Mouse (Mus musculus) heart, embryonic 10.5 days (tissue): ENCODE measurements around the gene Il17rc. TPM values are rescaled to one million over a fixed set of nuclear protein-coding genes. Genes with fewer than 3 reads are reported as not detected.

Source experiments
- DNase-seq: peaks from one replicate; pipeline ENCODE4 v3.0.0-alpha.2; 2017; ENCODE audit warnings: low spot score
- H3K27ac ChIP-seq: fragments of 300-500 bp; sonication (generic); 2 replicates; pipeline ENCODE4 v1.5.1; 2016; ENCODE audit warnings: mild to moderate bottlenecking
- H3K27me3 ChIP-seq: fragments of 300-500 bp; sonication (generic); 2 replicates; pipeline ENCODE4 v1.6.1; 2016; ENCODE audit warnings: mild to moderate bottlenecking; ENCODE audit not compliant: poor library complexity, insufficient read depth, severe bottlenecking
- H3K36me3 ChIP-seq: fragments of 300-500 bp; sonication (generic); 2 replicates; pipeline ENCODE4 v1.6.1; 2016; ENCODE audit warnings: mild to moderate bottlenecking, moderate library complexity
- H3K4me1 ChIP-seq: fragments of 300-500 bp; sonication (generic); 2 replicates; pipeline ENCODE4 v1.6.1; 2016; ENCODE audit warnings: mild to moderate bottlenecking
- H3K4me3 ChIP-seq: fragments of 300-500 bp; sonication (generic); 2 replicates; pipeline ENCODE4 v1.5.1; 2016; ENCODE audit warnings: mild to moderate bottlenecking, moderate library complexity
- H3K9me3 ChIP-seq: fragments of 300-500 bp; sonication (generic); 2 replicates; pipeline ENCODE4 v1.6.1; 2016; ENCODE audit warnings: mild to moderate bottlenecking, moderate library complexity
- WGBS: fragments of 180-500 bp; shearing (Covaris S2); methylation state at CpG from one replicate; pipeline ENCODE4 v1.1.7; 2016; 5-methylcytosine and 5-hydroxymethylcytosine counted together
- polyA plus RNA-seq: library from polyadenylated mRNA; unstranded; fragments of >200 nt; fragmentation: Nextera tagmentation; extraction: Ambion mirVana; gene quantifications from 2 replicates; pipeline ENCODE4 v1.2.1, GENCODE M21; 2016

The Il17rc gene
- 4.3 and 4.5 TPM in 2 replicates for polyA plus RNA-seq

- Histone ChIP-seq H3K4me1 (peaks cover 31% of the 10 kb centered on the region), H3K4me3 (peak within 1 kb of the TSS; percentile 44), H3K27me3 (peaks cover 73% of the 10 kb centered on the region), H3K27ac (peak within 1 kb of the TSS; percentile 72), H3K9me3 (no peaks in the 10 kb centered on the region), H3K36me3 (no peaks in the 10 kb centered on the region)
- no peak for DNase-seq
- 21% methylated on average over 12 of the region's 12 CpGs for WGBS
Measured at GRCm38 (mm10) chr6:113471297-113471936, at the start of gene Il17rc. Gene Il17rc (plus strand): TSS chr6:113471427.

- WGBS = 61% methylated on average over 4 of the region's 4 CpGs
- H3K9me3 ChIP-seq = no peaks in the 10 kb centered on the region
- peaks cover 9% of the 10 kb centered on the region for H3K4me1 ChIP-seq
- no peak for DNase-seq
- no peak overlapping the region for H3K4me3 ChIP-seq
- H3K27ac ChIP-seq = no peak overlapping the region
- no peaks in the 10 kb centered on the region for H3K36me3 ChIP-seq
- no peaks in the 10 kb centered on the region for H3K27me3 ChIP-seq
Measured at GRCm38 (mm10) chr6:113423000-113423399, 48.2 kb upstream of the Il17rc start.

GRCm38 (mm10) chr6:113424187-113424586 lies 47.0 kb upstream of the Il17rc start:
- Histone ChIP-seq H3K27ac (no peak overlapping the region), H3K4me1 (no peaks in the 10 kb centered on the region; the same call in 1 of the 2 replicates)

DNA sequence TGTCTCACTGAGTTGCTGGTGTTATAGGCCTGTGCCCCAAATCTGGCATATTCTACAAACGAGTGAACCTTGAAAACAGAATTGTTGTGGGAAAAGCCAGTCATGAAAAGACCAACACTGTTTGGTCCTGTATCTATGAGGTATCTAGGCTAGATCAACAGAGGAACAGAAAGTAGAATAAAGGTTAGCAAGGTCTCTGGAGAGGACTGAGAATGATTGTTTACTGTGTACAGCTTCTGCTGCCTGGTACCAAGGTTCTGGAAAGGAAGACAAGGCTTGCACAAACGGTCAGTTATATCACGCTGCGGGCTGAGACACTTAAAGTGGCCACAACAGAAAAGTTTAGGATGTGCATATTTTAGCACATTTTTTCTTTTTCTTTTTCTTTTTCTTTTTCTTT lies 44.5 kb upstream of the Il17rc start:
- 86% methylated on average over 4 of the region's 4 CpGs for WGBS
- Histone ChIP-seq H3K27ac (no peak overlapping the region), H3K27me3 (no peaks in the 10 kb centered on the region), H3K9me3 (no peaks in the 10 kb centered on the region), H3K4me3 (no peak overlapping the region), H3K4me1 (no peaks in the 10 kb centered on the region), H3K36me3 (no peaks in the 10 kb centered on the region)
- no peak for DNase-seq

More at GRCm38 (mm10) chr6:113424187-113424586, 47.0 kb upstream of the Il17rc start:
- Histone ChIP-seq H3K4me3 (no peak overlapping the region), H3K36me3 (no peaks in the 10 kb centered on the region), H3K27me3 (no peaks in the 10 kb centered on the region), H3K9me3 (no peaks in the 10 kb centered on the region)
- no peak for DNase-seq
- WGBS = 80% methylated on average over 7 of the region's 7 CpGs

DNA sequence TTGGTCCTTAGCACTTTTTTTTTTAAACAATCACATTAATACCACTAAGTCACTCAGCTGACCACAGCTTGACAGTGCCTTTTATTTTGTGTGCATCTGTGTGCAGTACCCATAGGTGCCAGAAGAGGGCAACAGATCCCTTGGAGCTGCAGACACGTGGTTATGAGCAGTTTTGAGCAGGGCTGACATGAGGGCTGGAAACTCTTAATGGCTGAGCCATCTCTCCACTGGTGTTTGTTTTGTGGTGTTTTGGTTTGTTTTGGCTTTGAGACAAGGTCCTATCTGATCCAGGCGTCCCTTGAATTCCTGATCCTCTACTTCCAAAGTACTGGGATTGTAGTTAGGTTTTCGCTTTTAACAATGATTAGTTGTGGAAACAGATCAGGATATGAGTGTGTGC lies 43.8 kb upstream of the Il17rc start:
- Histone ChIP-seq H3K4me1 (no peaks in the 10 kb centered on the region), H3K27me3 (no peaks in the 10 kb centered on the region), H3K9me3 (no peaks in the 10 kb centered on the region), H3K4me3 (no peak overlapping the region), H3K27ac (no peak overlapping the region), H3K36me3 (no peaks in the 10 kb centered on the region)
- no peak for DNase-seq
- WGBS = 66% methylated on average over 3 of the region's 3 CpGs

- Histone ChIP-seq H3K9me3 (no peaks in the 10 kb centered on the region), H3K4me1 (no peaks in the 10 kb centered on the region), H3K36me3 (no peaks in the 10 kb centered on the region), H3K27ac (no peak overlapping the region), H3K4me3 (no peak overlapping the region), H3K27me3 (no peaks in the 10 kb centered on the region)
- no peak for DNase-seq
- 88% methylated on average over 16 of the region's 16 CpGs for WGBS
Measured at GRCm38 (mm10) chr6:113428006-113428405, 43.2 kb upstream of the Il17rc start.

- 80% methylated on average over 3 of the region's 3 CpGs for WGBS
Measured at GRCm38 (mm10) chr6:113429965-113430364, 41.3 kb upstream of the Il17rc start.

GRCm38 (mm10) chr6:113430846-113431245 lies 40.4 kb upstream of the Il17rc start:
- no peaks in the 10 kb centered on the region for H3K9me3 ChIP-seq
- H3K36me3 ChIP-seq = no peaks in the 10 kb centered on the region
- no peaks in the 10 kb centered on the region for H3K4me1 ChIP-seq
- no peak for DNase-seq
- 49% methylated on average over 3 of the region's 3 CpGs for WGBS
- H3K27ac ChIP-seq = no peak overlapping the region
- no peak overlapping the region for H3K4me3 ChIP-seq
- H3K27me3 ChIP-seq = no peaks in the 10 kb centered on the region

More at GRCm38 (mm10) chr6:113429965-113430364, 41.3 kb upstream of the Il17rc start:
- H3K36me3 ChIP-seq = no peaks in the 10 kb centered on the region
- H3K4me1 ChIP-seq = no peaks in the 10 kb centered on the region
- H3K27ac ChIP-seq = no peak overlapping the region
- no peak overlapping the region for H3K4me3 ChIP-seq
- no peak for DNase-seq
- H3K27me3 ChIP-seq = no peaks in the 10 kb centered on the region
- no peaks in the 10 kb centered on the region for H3K9me3 ChIP-seq

DNA sequence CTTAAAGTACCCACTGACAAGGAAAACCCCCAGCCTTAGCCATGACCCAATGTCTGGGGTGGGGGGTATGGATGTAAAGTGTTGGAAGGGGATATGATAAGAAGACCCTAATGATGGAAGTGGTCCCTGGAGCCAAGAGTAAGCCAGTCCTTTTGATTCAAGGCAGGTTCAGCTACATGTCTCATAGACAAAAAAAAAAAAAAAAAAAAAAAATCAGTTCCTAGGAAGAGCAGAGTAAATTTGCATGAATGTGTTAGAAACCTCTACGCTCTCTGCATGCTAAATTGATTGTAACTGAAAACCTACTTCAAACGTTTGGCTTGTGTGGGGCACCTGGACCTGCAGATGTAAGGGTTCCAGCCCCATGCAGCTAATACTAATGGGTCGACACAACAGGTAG lies 39.4 kb upstream of the Il17rc start:
- 51% methylated on average over 3 of the region's 3 CpGs for WGBS
- Histone ChIP-seq H3K4me3 (no peak overlapping the region), H3K36me3 (no peaks in the 10 kb centered on the region), H3K27me3 (no peaks in the 10 kb centered on the region), H3K9me3 (no peaks in the 10 kb centered on the region), H3K4me1 (no peaks in the 10 kb centered on the region), H3K27ac (no peak overlapping the region)
- DNase-seq = no peak

GRCm38 (mm10) chr6:113433661-113434060 lies 37.6 kb upstream of the Il17rc start:
- no peak for DNase-seq
- Histone ChIP-seq H3K27me3 (no peaks in the 10 kb centered on the region), H3K36me3 (no peaks in the 10 kb centered on the region), H3K9me3 (no peaks in the 10 kb centered on the region), H3K4me1 (no peaks in the 10 kb centered on the region), H3K27ac (no peak overlapping the region), H3K4me3 (no peak overlapping the region)
- WGBS = 73% methylated on average over 3 of the region's 3 CpGs

DNA sequence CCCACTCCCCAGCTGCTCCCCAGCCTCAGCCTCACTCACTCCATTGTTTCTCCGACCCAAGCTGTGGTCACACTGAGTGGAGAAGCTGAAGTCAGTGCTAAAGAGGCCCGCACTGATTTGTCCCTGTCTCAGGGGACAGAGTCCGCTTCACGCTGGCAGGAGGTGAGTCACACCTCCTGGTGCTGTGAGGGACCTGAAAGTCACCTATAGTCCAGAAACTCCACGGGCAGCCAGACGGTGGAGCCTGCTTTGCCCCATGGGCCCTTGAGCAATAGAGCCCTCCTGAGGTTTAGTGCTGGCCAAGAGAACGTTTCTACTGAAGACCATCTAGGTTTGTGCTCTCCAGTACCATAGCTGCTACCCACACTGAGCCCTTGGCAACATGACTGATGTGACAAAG lies 36.5 kb upstream of the Il17rc start:
- Histone ChIP-seq H3K4me1 (no peaks in the 10 kb centered on the region), H3K36me3 (no peaks in the 10 kb centered on the region), H3K27me3 (no peaks in the 10 kb centered on the region), H3K4me3 (no peak overlapping the region), H3K9me3 (no peaks in the 10 kb centered on the region), H3K27ac (no peak overlapping the region)
- no peak for DNase-seq
- 62% methylated on average over 7 of the region's 7 CpGs for WGBS

- no peak for DNase-seq
- Histone ChIP-seq H3K36me3 (no peaks in the 10 kb centered on the region), H3K4me1 (no peaks in the 10 kb centered on the region), H3K9me3 (no peaks in the 10 kb centered on the region), H3K27me3 (no peaks in the 10 kb centered on the region), H3K27ac (no peak within 1 kb of the TSS), H3K4me3 (no peak within 1 kb of the TSS)
- WGBS = 75% methylated on average over 9 of the region's 9 CpGs
Measured at GRCm38 (mm10) chr6:113435664-113436205, 35.5 kb upstream of the Il17rc start, which contains the start of gene Cidec. Gene Cidec (minus strand): TSS chr6:113435760.

GRCm38 (mm10) chr6:113437135-113437534 lies 34.1 kb upstream of the Il17rc start:
- 69% methylated on average over 12 of the region's 12 CpGs for WGBS
- Histone ChIP-seq H3K27ac (no peak overlapping the region), H3K27me3 (no peaks in the 10 kb centered on the region), H3K4me3 (no peak overlapping the region), H3K36me3 (no peaks in the 10 kb centered on the region), H3K4me1 (0 out of 2 replicates have a peak, but pooled peaks cover 3% of the 10 kb centered on the region), H3K9me3 (no peaks in the 10 kb centered on the region)
- DNase-seq = no peak
